Mouse (Mus musculus): ENCODE results near the gene Arrdc5. TPM values are rescaled to one million over a fixed set of nuclear protein-coding genes. Genes with fewer than 3 reads are reported as not detected.
"Not testable (repeated sequence)": the region's sequence is repeated elsewhere in the genome, so short reads cannot be mapped to it uniquely, and the experiment has no call there.

Gene Arrdc5
- polyA plus RNA-seq, 1 experiment = not detected

- TF ChIP-seq POLR2A (IDR thresholded peaks at IDR 0.05; ENCODE audit: insufficient read depth, low read length) (no peak), EP300 (IDR thresholded peaks at IDR 0.05; ENCODE audit: insufficient read depth, low read depth, low read length) (no peak), CTCF (IDR thresholded peaks at IDR 0.05; ENCODE audit: low read depth, low read length) (no peak)
- Histone ChIP-seq H3K9me3 (replicated peaks; ENCODE audit: control insufficient read depth, insufficient read depth, low read length, poor library complexity, severe bottlenecking) (no peaks in the 10 kb centered on the region), H3K36me3 (ENCODE audit: control insufficient read depth, insufficient read depth, low read length, poor library complexity, severe bottlenecking) (no peaks in the 10 kb centered on the region), H3K9ac (ENCODE audit: low read depth, poor library complexity, severe bottlenecking) (no peak overlapping the region), H3K4me3 (ENCODE audit: low read depth, low read length) (no peak overlapping the region), H3K27ac (ENCODE audit: insufficient read depth, low read length) (peak overlapping the region; percentile 57), H3K27me3 (ENCODE audit: control insufficient read depth, insufficient read depth, low read length, poor library complexity, severe bottlenecking) (no peaks in the 10 kb centered on the region), H3K4me1 (ENCODE audit: control insufficient read depth, insufficient read depth, low read length) (peaks cover 4% of the 10 kb centered on the region)
Measured at GRCm38 (mm10) chr17:56265869-56266268, 34.2 kb downstream of the Arrdc5 start.

- Histone ChIP-seq H3K4me3 (ENCODE audit: low read depth, low read length) (no peak overlapping the region), H3K9ac (ENCODE audit: low read depth, poor library complexity, severe bottlenecking) (no peak overlapping the region), H3K9me3 (replicated peaks; ENCODE audit: control insufficient read depth, insufficient read depth, low read length, poor library complexity, severe bottlenecking) (no peaks in the 10 kb centered on the region), H3K27me3 (ENCODE audit: control insufficient read depth, insufficient read depth, low read length, poor library complexity, severe bottlenecking) (no peaks in the 10 kb centered on the region), H3K4me1 (ENCODE audit: control insufficient read depth, insufficient read depth, low read length) (peaks cover 7% of the 10 kb centered on the region), H3K36me3 (ENCODE audit: control insufficient read depth, insufficient read depth, low read length, poor library complexity, severe bottlenecking) (no peaks in the 10 kb centered on the region; the same call in 1 of the 2 replicates), H3K27ac (ENCODE audit: insufficient read depth, low read length) (no peak overlapping the region)
- TF ChIP-seq CTCF (IDR thresholded peaks at IDR 0.05; ENCODE audit: low read depth, low read length) (no peak), POLR2A (IDR thresholded peaks at IDR 0.05; ENCODE audit: insufficient read depth, low read length) (no peak), EP300 (IDR thresholded peaks at IDR 0.05; ENCODE audit: insufficient read depth, low read depth, low read length) (no peak)
Measured at GRCm38 (mm10) chr17:56265011-56265410, 35.1 kb downstream of the Arrdc5 start.

DNA sequence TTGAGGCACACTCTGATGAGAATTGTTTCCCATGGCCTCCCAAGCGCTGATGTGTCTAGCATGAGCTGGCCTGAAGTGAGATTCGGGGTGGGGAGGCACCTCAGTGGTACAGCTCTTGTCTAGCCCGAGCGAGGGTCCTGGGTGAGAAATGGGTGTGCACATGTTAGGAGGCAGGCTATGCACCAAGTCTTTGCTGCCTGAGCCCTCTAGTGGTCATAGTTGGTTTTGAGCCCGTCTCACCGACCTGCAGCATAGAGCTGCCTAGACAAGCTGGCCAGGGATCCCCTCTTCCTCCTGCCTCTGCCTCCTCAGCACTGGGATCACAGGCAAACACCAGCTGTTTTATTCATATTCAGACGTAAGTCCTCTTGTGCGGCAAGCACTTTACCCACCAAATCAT lies 36.1 kb downstream of the Arrdc5 start:
- H3K4me1 ChIP-seq (ENCODE audit: control insufficient read depth, insufficient read depth, low read length) = peaks cover 7% of the 10 kb centered on the region
- TF ChIP-seq CTCF (IDR thresholded peaks at IDR 0.05; ENCODE audit: low read depth, low read length) = peak; percentile 94
- no peak for TF ChIP-seq POLR2A (IDR thresholded peaks at IDR 0.05; ENCODE audit: insufficient read depth, low read length)
- H3K36me3 ChIP-seq (ENCODE audit: control insufficient read depth, insufficient read depth, low read length, poor library complexity, severe bottlenecking) = peaks cover 3% of the 10 kb centered on the region; the same call in 1 of the 2 replicates
- no peaks in the 10 kb centered on the region for H3K9me3 ChIP-seq (replicated peaks; ENCODE audit: control insufficient read depth, insufficient read depth, low read length, poor library complexity, severe bottlenecking)
- no peaks in the 10 kb centered on the region for H3K27me3 ChIP-seq (ENCODE audit: control insufficient read depth, insufficient read depth, low read length, poor library complexity, severe bottlenecking)
- no peak overlapping the region for H3K9ac ChIP-seq (ENCODE audit: low read depth, poor library complexity, severe bottlenecking)
- no peak overlapping the region for H3K4me3 ChIP-seq (ENCODE audit: low read depth, low read length)
- H3K27ac ChIP-seq (ENCODE audit: insufficient read depth, low read length) = no peak overlapping the region

GRCm38 (mm10) chr17:56262645-56263094 lies 37.4 kb downstream of the Arrdc5 start:
- TF ChIP-seq EP300 (IDR thresholded peaks at IDR 0.05; ENCODE audit: insufficient read depth, low read depth, low read length) (no peak), POLR2A (IDR thresholded peaks at IDR 0.05; ENCODE audit: insufficient read depth, low read length) (no peak), CTCF (IDR thresholded peaks at IDR 0.05; ENCODE audit: low read depth, low read length) (no peak)
- no peak overlapping the region for H3K27ac ChIP-seq (ENCODE audit: insufficient read depth, low read length)
- H3K27me3 ChIP-seq (ENCODE audit: control insufficient read depth, insufficient read depth, low read length, poor library complexity, severe bottlenecking) = no peaks in the 10 kb centered on the region
- peaks cover 7% of the 10 kb centered on the region for H3K4me1 ChIP-seq (ENCODE audit: control insufficient read depth, insufficient read depth, low read length)
- H3K9me3 ChIP-seq (replicated peaks; ENCODE audit: control insufficient read depth, insufficient read depth, low read length, poor library complexity, severe bottlenecking) = no peaks in the 10 kb centered on the region
- H3K36me3 ChIP-seq (ENCODE audit: control insufficient read depth, insufficient read depth, low read length, poor library complexity, severe bottlenecking) = peaks cover 8% of the 10 kb centered on the region
- H3K4me3 ChIP-seq (ENCODE audit: low read depth, low read length) = no peak overlapping the region
- H3K9ac ChIP-seq (ENCODE audit: low read depth, poor library complexity, severe bottlenecking) = no peak overlapping the region

DNA sequence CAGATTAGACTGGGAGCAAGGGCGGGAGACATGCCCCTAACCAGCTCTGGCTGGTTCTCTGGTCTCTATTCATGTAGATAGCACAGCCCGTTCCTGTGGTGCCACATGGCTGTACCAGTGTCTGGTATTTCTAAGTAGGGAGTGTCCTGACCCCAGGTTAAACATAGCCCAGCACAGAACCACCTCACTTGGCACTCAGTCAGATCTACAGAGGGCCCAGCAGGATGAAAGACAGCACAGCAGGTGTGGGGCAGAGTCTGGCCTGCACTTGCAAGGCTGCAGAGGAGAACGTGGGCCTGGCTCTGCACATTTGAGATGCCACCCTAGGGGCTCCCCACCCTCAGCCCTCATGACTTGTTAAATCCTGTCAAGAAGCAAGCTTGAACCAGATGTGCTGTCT lies 38.9 kb downstream of the Arrdc5 start:
- Histone ChIP-seq H3K4me3 (ENCODE audit: low read depth, low read length) (no peak overlapping the region), H3K9me3 (replicated peaks; ENCODE audit: control insufficient read depth, insufficient read depth, low read length, poor library complexity, severe bottlenecking) (no peaks in the 10 kb centered on the region), H3K4me1 (ENCODE audit: control insufficient read depth, insufficient read depth, low read length) (peaks cover 6% of the 10 kb centered on the region), H3K36me3 (ENCODE audit: control insufficient read depth, insufficient read depth, low read length, poor library complexity, severe bottlenecking) (peaks cover 8% of the 10 kb centered on the region), H3K27ac (ENCODE audit: insufficient read depth, low read length) (0 out of 2 replicates have a peak overlapping the region, but pooled peaks have one; percentile 10), H3K27me3 (ENCODE audit: control insufficient read depth, insufficient read depth, low read length, poor library complexity, severe bottlenecking) (no peaks in the 10 kb centered on the region), H3K9ac (ENCODE audit: low read depth, poor library complexity, severe bottlenecking) (no peak overlapping the region)
- TF ChIP-seq EP300 (IDR thresholded peaks at IDR 0.05; ENCODE audit: insufficient read depth, low read depth, low read length) (no peak), CTCF (IDR thresholded peaks at IDR 0.05; ENCODE audit: low read depth, low read length) (no peak), POLR2A (IDR thresholded peaks at IDR 0.05; ENCODE audit: insufficient read depth, low read length) (no peak)

- Histone ChIP-seq H3K27ac (ENCODE audit: insufficient read depth, low read length) (no peak overlapping the region), H3K4me1 (ENCODE audit: control insufficient read depth, insufficient read depth, low read length) (peaks cover 4% of the 10 kb centered on the region), H3K4me3 (ENCODE audit: low read depth, low read length) (no peak overlapping the region), H3K36me3 (ENCODE audit: control insufficient read depth, insufficient read depth, low read length, poor library complexity, severe bottlenecking) (peaks cover 8% of the 10 kb centered on the region), H3K9ac (ENCODE audit: low read depth, poor library complexity, severe bottlenecking) (no peak overlapping the region), H3K9me3 (replicated peaks; ENCODE audit: control insufficient read depth, insufficient read depth, low read length, poor library complexity, severe bottlenecking) (no peaks in the 10 kb centered on the region), H3K27me3 (ENCODE audit: control insufficient read depth, insufficient read depth, low read length, poor library complexity, severe bottlenecking) (no peaks in the 10 kb centered on the region)
- no peak for TF ChIP-seq EP300 (IDR thresholded peaks at IDR 0.05; ENCODE audit: insufficient read depth, low read depth, low read length)
- no peak for TF ChIP-seq CTCF (IDR thresholded peaks at IDR 0.05; ENCODE audit: low read depth, low read length)
- no peak for TF ChIP-seq POLR2A (IDR thresholded peaks at IDR 0.05; ENCODE audit: insufficient read depth, low read length)
Measured at GRCm38 (mm10) chr17:56259301-56260037, 40.6 kb downstream of the Arrdc5 start.

DNA sequence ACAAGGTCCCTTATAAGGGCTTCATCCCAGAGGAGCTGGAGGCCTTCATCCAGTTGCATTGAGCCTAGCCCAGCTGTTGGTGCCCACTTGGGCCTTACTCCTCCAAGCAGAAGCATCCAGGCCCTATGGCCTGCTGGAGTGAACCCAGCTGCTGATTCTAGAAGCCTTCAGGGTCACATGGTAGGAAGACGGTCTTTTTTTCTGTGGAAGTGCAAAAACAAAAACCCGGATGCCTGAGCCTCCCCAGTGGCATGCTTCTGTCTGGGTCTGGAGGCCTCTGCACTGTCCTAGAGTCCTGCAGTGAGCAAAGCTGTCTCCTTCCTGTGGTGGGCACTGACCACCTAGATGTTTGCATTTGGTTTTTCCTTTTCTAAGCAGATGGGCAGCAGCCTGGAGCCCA lies 41.3 kb downstream of the Arrdc5 start:
- not testable (repeated sequence) for H3K4me3 ChIP-seq (ENCODE audit: low read depth, low read length); H3K27ac ChIP-seq (ENCODE audit: insufficient read depth, low read length); H3K36me3 ChIP-seq (ENCODE audit: control insufficient read depth, insufficient read depth, low read length, poor library complexity, severe bottlenecking); H3K4me1 ChIP-seq (ENCODE audit: control insufficient read depth, insufficient read depth, low read length); H3K9ac ChIP-seq (ENCODE audit: low read depth, poor library complexity, severe bottlenecking); H3K27me3 ChIP-seq (ENCODE audit: control insufficient read depth, insufficient read depth, low read length, poor library complexity, severe bottlenecking); H3K9me3 ChIP-seq (replicated peaks; ENCODE audit: control insufficient read depth, insufficient read depth, low read length, poor library complexity, severe bottlenecking)

DNA sequence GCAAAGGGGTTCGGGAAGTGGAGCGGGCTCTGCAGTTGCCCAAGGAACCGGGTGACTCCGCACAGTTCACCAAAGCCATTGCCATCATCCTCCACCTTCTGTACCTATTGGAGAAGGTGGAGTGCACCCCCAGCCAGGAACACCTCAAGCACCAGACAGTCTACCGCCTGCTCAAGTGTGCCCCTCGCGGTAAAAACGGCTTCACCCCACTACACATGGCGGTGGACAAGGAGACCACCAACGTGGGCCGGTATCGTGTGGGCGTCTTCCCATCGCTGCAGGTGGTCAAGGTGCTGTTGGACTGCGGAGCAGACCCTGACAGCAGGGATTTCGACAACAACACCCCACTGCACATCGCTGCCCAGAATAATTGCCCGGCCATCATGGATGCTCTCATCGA lies 41.8 kb downstream of the Arrdc5 start:
- H3K36me3 ChIP-seq (ENCODE audit: control insufficient read depth, insufficient read depth, low read length, poor library complexity, severe bottlenecking); H3K9ac ChIP-seq (ENCODE audit: low read depth, poor library complexity, severe bottlenecking): not testable (repeated sequence)

More for the DNA sequence above, 41.8 kb downstream of the Arrdc5 start:
- H3K27ac ChIP-seq (ENCODE audit: insufficient read depth, low read length); H3K4me1 ChIP-seq (ENCODE audit: control insufficient read depth, insufficient read depth, low read length); H3K9me3 ChIP-seq (replicated peaks; ENCODE audit: control insufficient read depth, insufficient read depth, low read length, poor library complexity, severe bottlenecking); H3K27me3 ChIP-seq (ENCODE audit: control insufficient read depth, insufficient read depth, low read length, poor library complexity, severe bottlenecking): not testable (repeated sequence)
- H3K4me3 ChIP-seq (ENCODE audit: low read depth, low read length) = peak overlapping the region; percentile 31; the same call in 1 of the 2 replicates

All from ES-Bruce4 (cell line).